Mouse (Mus musculus) neural tube, embryonic 11.5 days (tissue): ENCODE measurements around the gene Gjc1. TPM values are rescaled to one million over a fixed set of nuclear protein-coding genes. Genes with fewer than 3 reads are reported as not detected.

ENCODE experiments used
- ATAC-seq: fragments of 200-750 bp; cut with Nextera tagmentation; 2 replicates; pipeline ENCODE4 v1.8.0; 2017; ENCODE audit warnings: moderate number of reproducible peaks, mild to moderate bottlenecking, moderate TSS enrichment, moderate library complexity; ENCODE audit not compliant: insufficient read depth, low FRiP score, low TSS enrichment
- DNase-seq: peaks from one replicate; pipeline ENCODE4 v3.0.0-alpha.2; 2015; ENCODE audit warnings: low spot score
- H3K27ac ChIP-seq: fragments of 300-500 bp; sonication (generic); 2 replicates; pipeline ENCODE4 v1.5.1; 2014; ENCODE audit warnings: low read depth, mild to moderate bottlenecking, low read length
- H3K27me3 ChIP-seq: fragments of 300-500 bp; sonication (generic); 2 replicates; pipeline ENCODE4 v1.6.1; 2014; ENCODE audit warnings: mild to moderate bottlenecking, low read length, mixed read lengths; ENCODE audit not compliant: control insufficient read depth, insufficient read depth
- H3K36me3 ChIP-seq: fragments of 300-500 bp; sonication (generic); 2 replicates; pipeline ENCODE4 v1.6.1; 2014; ENCODE audit warnings: mild to moderate bottlenecking, low read length, moderate library complexity, mixed read lengths; ENCODE audit not compliant: control insufficient read depth, insufficient read depth
- H3K4me1 ChIP-seq: fragments of 300-500 bp; sonication (generic); 2 replicates; pipeline ENCODE4 v1.6.1; 2014; ENCODE audit warnings: low read length, mixed read lengths; ENCODE audit not compliant: control insufficient read depth, insufficient read depth
- H3K4me2 ChIP-seq: fragments of 300-500 bp; sonication (generic); 2 replicates; pipeline ENCODE4 v1.6.1; 2014; ENCODE audit warnings: low read depth, mild to moderate bottlenecking, moderate library complexity
- H3K4me3 ChIP-seq: fragments of 300-500 bp; sonication (generic); 2 replicates; pipeline ENCODE4 v1.5.1; 2014; ENCODE audit warnings: low read depth, low read length
- H3K9ac ChIP-seq: fragments of 300-500 bp; sonication (generic); 2 replicates; pipeline ENCODE4 v1.6.1; 2014; ENCODE audit warnings: mild to moderate bottlenecking, low read length
- H3K9me3 ChIP-seq: fragments of 300-500 bp; sonication (generic); 2 replicates; pipeline ENCODE4 v1.6.1; 2016; ENCODE audit warnings: low read length; ENCODE audit not compliant: control insufficient read depth
- WGBS: fragments of 180-500 bp; shearing (Covaris S2); extraction: QIAGEN DNeasy Blood & Tissue Kit; methylation state at CpG from one replicate; pipeline ENCODE4 v1.1.7; 2014; 5-methylcytosine and 5-hydroxymethylcytosine counted together
- polyA plus RNA-seq: library from polyadenylated mRNA; unstranded; fragments of >200 nt; fragmentation: Nextera tagmentation; extraction: Ambion mirVana; gene quantifications from 2 replicates; pipeline ENCODE4 v1.2.1, GENCODE M21; 2014

Gjc1 gene
- polyA plus RNA-seq, 1 experiment from 2014 or later = 78.5 TPM

GRCm38 (mm10) chr11:102794157-102794556, 25.3 kb downstream of the Gjc1 start:
- 76% methylated on average over 8 of the region's 8 CpGs for WGBS

DNA sequence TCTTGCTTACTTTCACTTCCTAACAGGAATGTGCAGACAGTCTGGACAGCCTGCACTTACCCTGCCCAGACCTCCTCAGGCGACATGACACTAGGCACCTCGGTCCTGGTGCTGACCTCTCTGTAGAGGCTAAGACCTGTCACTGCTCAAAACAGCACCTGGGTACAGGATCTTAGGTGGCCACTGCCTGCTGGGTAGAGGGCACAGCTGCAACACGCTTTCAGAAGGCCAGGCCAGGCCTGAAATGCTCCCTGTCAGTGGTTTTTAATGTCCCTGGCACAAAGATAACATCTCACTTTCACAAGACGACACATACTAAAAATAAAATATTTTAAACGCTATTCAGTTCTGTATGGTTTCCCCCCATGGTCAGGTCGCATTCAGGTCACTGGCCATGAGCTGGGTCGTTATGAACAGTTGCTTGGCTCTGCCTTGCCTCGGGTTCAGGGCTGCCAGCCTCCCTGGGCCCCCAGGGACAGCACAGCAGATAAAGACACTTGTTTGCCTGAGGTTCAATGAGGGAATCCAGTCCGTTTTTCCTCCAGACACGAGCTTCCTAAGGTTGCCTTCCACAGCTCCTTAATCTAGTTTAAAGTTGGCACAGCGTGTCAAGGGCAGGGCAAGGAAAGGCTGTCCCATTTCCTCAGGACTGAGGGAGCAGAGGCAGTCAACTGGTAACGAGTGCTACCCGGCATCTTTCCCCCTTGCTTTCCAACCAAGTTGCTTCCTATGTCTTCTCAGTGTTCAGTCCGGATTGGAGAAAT, 27.6 kb downstream of the Gjc1 start:
- Histone ChIP-seq H3K36me3 (no peaks in the 10 kb centered on the region), H3K4me3 (no peak overlapping the region), H3K27ac (no peak overlapping the region), H3K9me3 (no peaks in the 10 kb centered on the region), H3K27me3 (no peaks in the 10 kb centered on the region), H3K4me1 (no peaks in the 10 kb centered on the region), H3K4me2 (no peak overlapping the region), H3K9ac (no peak overlapping the region)
- no peak for DNase-seq
- ATAC-seq = no peak
- WGBS = 62% methylated on average over 14 of the region's 14 CpGs

More at GRCm38 (mm10) chr11:102794157-102794556, 25.3 kb downstream of the Gjc1 start:
- Histone ChIP-seq H3K9me3 (no peaks in the 10 kb centered on the region), H3K36me3 (0 out of 2 replicates have a peak, but pooled peaks cover 3% of the 10 kb centered on the region), H3K27me3 (no peaks in the 10 kb centered on the region), H3K4me3 (no peak overlapping the region), H3K9ac (no peak overlapping the region), H3K27ac (no peak overlapping the region), H3K4me1 (no peaks in the 10 kb centered on the region), H3K4me2 (no peak overlapping the region)
- no peak for DNase-seq
- ATAC-seq = no peak

DNA sequence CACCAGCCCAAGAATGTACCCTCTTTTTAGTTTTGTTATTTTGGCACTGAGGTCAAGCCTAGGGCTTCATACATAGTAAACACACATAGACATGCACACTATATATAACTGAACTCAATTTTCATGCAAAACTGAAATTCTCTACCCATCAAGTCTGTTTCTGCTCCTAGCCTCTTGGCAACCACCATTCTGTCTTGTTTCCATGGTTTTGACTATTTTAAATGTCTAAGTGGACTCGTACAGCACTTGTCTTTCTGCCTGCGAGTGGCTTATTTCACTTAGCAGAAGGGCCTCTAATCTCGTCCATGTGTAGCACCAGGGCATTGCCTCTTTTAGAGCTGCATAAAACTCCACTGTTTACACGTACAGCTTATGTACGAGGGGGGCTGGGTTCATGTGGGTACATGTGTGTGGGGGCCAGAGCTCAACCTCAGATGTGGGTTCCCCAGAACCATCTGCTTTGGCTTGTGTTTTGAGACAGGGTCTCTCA, 31.8 kb downstream of the Gjc1 start:
- Histone ChIP-seq H3K9ac (no peak overlapping the region), H3K36me3 (no peaks in the 10 kb centered on the region), H3K27me3 (no peaks in the 10 kb centered on the region), H3K27ac (no peak overlapping the region), H3K9me3 (no peaks in the 10 kb centered on the region), H3K4me2 (no peak overlapping the region), H3K4me3 (no peak overlapping the region), H3K4me1 (no peaks in the 10 kb centered on the region)
- 85% methylated on average over 5 of the region's 5 CpGs for WGBS
- ATAC-seq = no peak
- DNase-seq = no peak

GRCm38 (mm10) chr11:102783443-102783842, 36.1 kb downstream of the Gjc1 start:
- no peak for ATAC-seq
- Histone ChIP-seq H3K9me3 (no peaks in the 10 kb centered on the region), H3K4me2 (no peak overlapping the region), H3K9ac (no peak overlapping the region), H3K4me3 (no peak overlapping the region), H3K27me3 (no peaks in the 10 kb centered on the region), H3K36me3 (no peaks in the 10 kb centered on the region), H3K4me1 (no peaks in the 10 kb centered on the region), H3K27ac (no peak overlapping the region)
- 64% methylated on average over 7 of the region's 7 CpGs for WGBS
- DNase-seq = no peak

DNA sequence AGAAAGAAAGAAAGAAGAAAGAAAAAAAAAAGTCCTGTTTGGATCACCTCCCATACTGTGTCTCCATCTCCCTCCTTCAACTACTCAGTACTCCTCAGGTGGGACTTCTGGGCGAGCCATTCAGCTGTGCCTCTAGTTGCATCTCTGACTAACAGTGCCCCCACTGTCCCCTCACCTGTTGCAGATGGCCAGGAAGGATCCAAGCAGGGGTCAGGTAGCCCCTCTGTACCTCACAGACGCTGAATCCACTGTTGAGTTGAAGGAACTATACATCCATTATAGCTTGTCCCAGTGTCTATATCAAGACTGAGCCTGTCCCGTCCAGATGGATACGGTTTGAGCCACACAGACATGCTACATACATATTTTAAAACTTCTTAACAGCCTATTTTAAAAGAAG, 38.0 kb downstream of the Gjc1 start:
- ATAC-seq = no peak
- H3K9me3 ChIP-seq = no peaks in the 10 kb centered on the region
- no peaks in the 10 kb centered on the region for H3K4me1 ChIP-seq
- H3K4me2 ChIP-seq = no peak overlapping the region
- no peaks in the 10 kb centered on the region for H3K27me3 ChIP-seq
- DNase-seq = no peak
- no peaks in the 10 kb centered on the region for H3K36me3 ChIP-seq
- H3K27ac ChIP-seq = no peak overlapping the region
- no peak overlapping the region for H3K9ac ChIP-seq
- no peak overlapping the region for H3K4me3 ChIP-seq
- 87% methylated on average over 4 of the region's 4 CpGs for WGBS

- Histone ChIP-seq H3K27me3 (no peaks in the 10 kb centered on the region), H3K36me3 (no peaks in the 10 kb centered on the region), H3K27ac (0 out of 2 replicates have a peak overlapping the region, but pooled peaks have one; percentile 29), H3K9ac (no peak overlapping the region), H3K4me3 (no peak overlapping the region), H3K4me2 (no peak overlapping the region), H3K9me3 (no peaks in the 10 kb centered on the region), H3K4me1 (no peaks in the 10 kb centered on the region)
- no peak for ATAC-seq
- 69% methylated on average over 10 of the region's 10 CpGs for WGBS
- no peak for DNase-seq
Measured at GRCm38 (mm10) chr11:102780986-102781351, 38.5 kb downstream of the Gjc1 start.

GRCm38 (mm10) chr11:102780271-102780985, 39.1 kb downstream of the Gjc1 start:
- WGBS = 47% methylated on average over 11 of the region's 11 CpGs
- Histone ChIP-seq H3K27me3 (no peaks in the 10 kb centered on the region), H3K4me3 (no peak overlapping the region), H3K27ac (0 out of 2 replicates have a peak overlapping the region, but pooled peaks have one; percentile 29), H3K4me2 (no peak overlapping the region), H3K9me3 (no peaks in the 10 kb centered on the region), H3K36me3 (no peaks in the 10 kb centered on the region), H3K9ac (no peak overlapping the region), H3K4me1 (no peaks in the 10 kb centered on the region)
- no peak for ATAC-seq
- no peak for DNase-seq

- Histone ChIP-seq H3K9ac (no peak overlapping the region), H3K4me3 (no peak overlapping the region), H3K27me3 (no peaks in the 10 kb centered on the region), H3K9me3 (no peaks in the 10 kb centered on the region), H3K4me1 (peaks cover 5% of the 10 kb centered on the region; the same call in 1 of the 2 replicates), H3K36me3 (no peaks in the 10 kb centered on the region), H3K4me2 (no peak overlapping the region), H3K27ac (no peak overlapping the region)
- WGBS = 78% methylated on average over 7 of the region's 7 CpGs
- ATAC-seq = no peak
- DNase-seq = no peak
Measured at GRCm38 (mm10) chr11:102779824-102780223, 39.7 kb downstream of the Gjc1 start.
